ENCODE assay signal across 12 mouse cellular contexts in the genomic region with DNA sequence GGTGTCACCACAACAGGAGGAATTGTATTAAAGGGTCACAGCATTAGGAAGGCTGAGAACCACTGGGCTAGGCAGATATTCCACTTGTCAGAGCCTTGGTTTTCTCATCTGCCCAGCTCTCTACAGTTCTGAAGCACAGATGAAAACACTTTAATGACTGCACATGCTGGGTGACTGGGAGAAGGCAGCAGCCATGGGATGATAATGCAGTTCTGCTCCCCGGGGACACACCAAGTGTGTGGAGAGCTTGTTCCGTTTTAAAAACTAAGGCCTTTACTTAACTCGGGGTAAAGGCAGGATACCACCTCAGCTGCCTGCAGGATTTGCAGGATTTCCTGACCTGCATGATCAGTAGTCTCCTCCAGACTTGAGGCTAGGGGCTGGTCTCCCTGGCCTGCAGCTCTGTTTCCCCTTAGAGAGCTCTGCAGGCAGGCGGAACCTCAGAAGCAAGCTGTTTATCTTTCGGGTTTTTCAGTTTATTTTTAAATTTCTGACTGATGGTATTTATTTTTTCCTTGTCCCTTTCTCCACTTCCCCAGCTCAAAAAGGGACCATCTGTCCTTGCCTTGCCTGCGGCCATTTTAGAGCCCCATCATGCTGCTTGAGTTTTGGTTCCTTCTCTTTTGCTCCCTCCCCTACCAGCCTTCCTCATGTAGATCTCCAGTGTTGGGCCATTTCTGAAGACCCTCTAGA. TPM values are rescaled to one million over a fixed set of nuclear protein-coding genes. Genes with fewer than 3 reads are reported as not detected.
DNase-seq lines count a peak whose midpoint lies in the region; ATAC-seq and TF ChIP-seq lines count a peak whose summit lies in the region.
"Had no signal": no experiment of that assay in that cellular context is flagged by ENCODE, and none has a peak within 500 bp of the region (broad histone marks: within the 10 kb centered on the region; RNA-seq: fewer than 3 reads in every experiment).

No protein-coding gene starts in this region.

- TF ChIP-seq EP300 in liver, postnatal 0 days (IDR thresholded peaks at IDR 0.05; ENCODE audit: low read depth) = no peak

- no peak overlapping the region for H3K4me2 ChIP-seq in forebrain, embryonic 15.5 days (replicated peaks)
- H3K4me2 ChIP-seq in forebrain, embryonic 14.5 days (ENCODE audit: low read length) = no peak overlapping the region
- no peak overlapping the region for H3K4me2 ChIP-seq in limb, embryonic 11.5 days (ENCODE audit: low read depth, severe bottlenecking)
- H3K4me2 ChIP-seq in liver, postnatal 0 days (ENCODE audit: low read depth, low read length) = no peak overlapping the region

- H3K27ac ChIP-seq in forebrain, embryonic 15.5 days (replicated peaks) = peak overlapping the region; percentile 54; the same call in 1 of the 2 replicates
- no peak overlapping the region for H3K27ac ChIP-seq in forebrain, embryonic 14.5 days (ENCODE audit: low read depth, low read length)
- 0 out of 2 replicates have a peak overlapping the region, but pooled peaks have one; percentile 5 for H3K27ac ChIP-seq in limb, embryonic 11.5 days (replicated peaks; ENCODE audit: low read depth, low read length)
- H3K27ac ChIP-seq in limb, embryonic 10.5 days = no peak overlapping the region
- peak overlapping the region; percentile 17; the same call in 1 of the 2 replicates for H3K27ac ChIP-seq in liver, postnatal 0 days (ENCODE audit: low read depth)

- no peaks in the 10 kb centered on the region for H3K27me3 ChIP-seq in forebrain, embryonic 15.5 days
- no peaks in the 10 kb centered on the region for H3K27me3 ChIP-seq in forebrain, embryonic 14.5 days (replicated peaks; ENCODE audit: control insufficient read depth, insufficient read depth, low read length)
- H3K27me3 ChIP-seq in limb, embryonic 11.5 days (ENCODE audit: control insufficient read depth, insufficient read depth, low read length) = no peaks in the 10 kb centered on the region
- H3K27me3 ChIP-seq in limb, embryonic 10.5 days (ENCODE audit: low read depth, poor library complexity, severe bottlenecking) = no peaks in the 10 kb centered on the region
- H3K27me3 ChIP-seq in liver, postnatal 0 days (ENCODE audit: insufficient read depth, low read length) = no peaks in the 10 kb centered on the region

- H3K9ac ChIP-seq in forebrain, embryonic 15.5 days (replicated peaks) = no peak overlapping the region
- H3K9ac ChIP-seq in forebrain, embryonic 14.5 days (ENCODE audit: low read length) = no peak overlapping the region
- no peak overlapping the region for H3K9ac ChIP-seq in limb, embryonic 11.5 days (ENCODE audit: low read length)
- H3K9ac ChIP-seq in liver, postnatal 0 days (replicated peaks) = no peak overlapping the region

- peaks cover 35% of the 10 kb centered on the region for H3K4me1 ChIP-seq in forebrain, embryonic 15.5 days
- peaks cover 12% of the 10 kb centered on the region for H3K4me1 ChIP-seq in forebrain, embryonic 14.5 days (ENCODE audit: control insufficient read depth, insufficient read depth, low read length)
- peaks cover 8% of the 10 kb centered on the region for H3K4me1 ChIP-seq in limb, embryonic 11.5 days (ENCODE audit: control insufficient read depth, insufficient read depth, low read length)
- H3K4me1 ChIP-seq in limb, embryonic 10.5 days = peaks cover 42% of the 10 kb centered on the region
- peaks cover 54% of the 10 kb centered on the region for H3K4me1 ChIP-seq in liver, postnatal 0 days (ENCODE audit: insufficient read depth)

- H3K4me3 ChIP-seq in forebrain, embryonic 15.5 days = no peak overlapping the region
- H3K4me3 ChIP-seq in forebrain, embryonic 14.5 days (ENCODE audit: low read depth, low read length) = no peak overlapping the region
- no peak overlapping the region for H3K4me3 ChIP-seq in limb, embryonic 11.5 days (ENCODE audit: low read depth, low read length)
- no peak overlapping the region for H3K4me3 ChIP-seq in limb, embryonic 10.5 days
- H3K4me3 ChIP-seq in liver, postnatal 0 days (ENCODE audit: low read depth, low read length) = no peak overlapping the region

- no peak for ATAC-seq in forebrain, embryonic 15.5 days (replicated peaks)
- ATAC-seq in forebrain, embryonic 14.5 days = no peak
- no peak for ATAC-seq in limb, embryonic 11.5 days (ENCODE audit: insufficient number of reproducible peaks, low FRiP score, low TSS enrichment, low read depth)
- 0 out of 2 replicates have a peak, but pooled peaks have one; percentile 21 for ATAC-seq in granulocyte monocyte progenitor cell, adult 5-6 weeks (replicated peaks; ENCODE audit: poor library complexity, severe bottlenecking)
- no peak for ATAC-seq in liver, postnatal 0 days

- WGBS in forebrain, embryonic 15.5 days = 75% methylated on average over 6 of the region's 6 CpGs
- WGBS in forebrain, embryonic 14.5 days = 78% methylated on average over 6 of the region's 6 CpGs
- 66% methylated on average over 6 of the region's 6 CpGs for WGBS in limb, embryonic 11.5 days
- 78% methylated on average over 6 of the region's 6 CpGs for WGBS in limb, embryonic 10.5 days
- 36% methylated on average over 6 of the region's 6 CpGs for WGBS in liver, postnatal 0 days (ENCODE audit: insufficient replicate concordance)

- no peak for TF ChIP-seq CTCF in liver, postnatal 0 days (IDR thresholded peaks at IDR 0.05; ENCODE audit: low read depth)

- H3K36me3 ChIP-seq in forebrain, embryonic 15.5 days = no peaks in the 10 kb centered on the region
- no peaks in the 10 kb centered on the region for H3K36me3 ChIP-seq in forebrain, embryonic 14.5 days (ENCODE audit: control insufficient read depth, insufficient read depth, low read length)
- no peaks in the 10 kb centered on the region for H3K36me3 ChIP-seq in limb, embryonic 11.5 days (ENCODE audit: control insufficient read depth, insufficient read depth, low read length)
- peaks cover 10% of the 10 kb centered on the region for H3K36me3 ChIP-seq in limb, embryonic 10.5 days
- no peaks in the 10 kb centered on the region for H3K36me3 ChIP-seq in liver, postnatal 0 days (replicated peaks; ENCODE audit: insufficient read depth, low read length)

- H3K9me3 ChIP-seq in forebrain, embryonic 15.5 days = no peaks in the 10 kb centered on the region
- H3K9me3 ChIP-seq in forebrain, embryonic 14.5 days (replicated peaks; ENCODE audit: control insufficient read depth, low read length) = no peaks in the 10 kb centered on the region
- H3K9me3 ChIP-seq in limb, embryonic 11.5 days (ENCODE audit: control insufficient read depth, low read length) = no peaks in the 10 kb centered on the region
- H3K9me3 ChIP-seq in limb, embryonic 10.5 days (replicated peaks) = no peaks in the 10 kb centered on the region
- no peaks in the 10 kb centered on the region for H3K9me3 ChIP-seq in liver, postnatal 0 days (ENCODE audit: low read length)

- DNase-seq in forebrain, embryonic 14.5 days (ENCODE audit: low spot score) = no peak
- no peak for DNase-seq in limb, embryonic 11.5 days (ENCODE audit: low spot score)
- DNase-seq in limb, embryonic 10.5 days (ENCODE audit: low spot score) = no peak
- DNase-seq in liver, postnatal 0 days = no peak
- no peak for DNase-seq in cerebellum, adult 9-11 months
- DNase-seq in adrenal gland, postnatal 14 days = no peak
- DNase-seq: B cell, adult 2 months; gastrocnemius, postnatal 10 days; thymus, postnatal 14 days had no signal

RNA-seq across cellular contexts. Expression of a gene that starts 20.5 kb away (rescaled TPM):
- 14.3 and 15.6 TPM in 2 replicates for polyA plus RNA-seq in forebrain, embryonic 15.5 days (2015; fragmentation: Nextera tagmentation; extraction: Ambion mirVana)
- 10.4 and 13.6 TPM in 2 replicates for polyA plus RNA-seq in forebrain, embryonic 14.5 days (2014; fragmentation: Nextera tagmentation; extraction: Ambion mirVana)
- 21.2 and 22.7 TPM in 2 replicates for polyA plus RNA-seq in limb, embryonic 11.5 days (2014; fragmentation: Nextera tagmentation; extraction: Ambion mirVana)
- 15.1 and 17.2 TPM in 2 replicates for polyA plus RNA-seq in limb, embryonic 10.5 days (2016; fragmentation: Nextera tagmentation; extraction: Ambion mirVana)
- 25.0 and 36.1 TPM in 2 replicates for total RNA-seq in granulocyte monocyte progenitor cell, adult 5-6 weeks (2014; fragmentation: Nextera tagmentation)
- 11.2 and 13.3 TPM in 2 replicates for total RNA-seq in granulocyte monocyte progenitor cell, adult 5-6 weeks (2017)
- polyA plus RNA-seq in liver, postnatal 0 days (2015; fragmentation: Nextera tagmentation; extraction: Ambion mirVana) = 3.7 and 3.9 TPM in 2 replicates
- 52.5 and 58.5 TPM in 2 replicates for total RNA-seq in adrenal gland, postnatal 14 days (2021)

RNA-seq across cellular contexts. Expression of a gene that starts 32.5 kb away (rescaled TPM):
- not detected in 2 replicates for polyA plus RNA-seq in forebrain, embryonic 15.5 days (2015; fragmentation: Nextera tagmentation; extraction: Ambion mirVana)
- not detected in 2 replicates for polyA plus RNA-seq in forebrain, embryonic 14.5 days (2014; fragmentation: Nextera tagmentation; extraction: Ambion mirVana)
- polyA plus RNA-seq in limb, embryonic 11.5 days (2014; fragmentation: Nextera tagmentation; extraction: Ambion mirVana) = not detected in 2 replicates
- polyA plus RNA-seq in limb, embryonic 10.5 days (2016; fragmentation: Nextera tagmentation; extraction: Ambion mirVana) = not detected in 2 replicates
- 1.2 TPM in 1 of 2 replicates, not detected in the other for total RNA-seq in granulocyte monocyte progenitor cell, adult 5-6 weeks (2014; fragmentation: Nextera tagmentation)
- not detected in 2 replicates for total RNA-seq in granulocyte monocyte progenitor cell, adult 5-6 weeks (2017)
- not detected in 2 replicates for polyA plus RNA-seq in liver, postnatal 0 days (2015; fragmentation: Nextera tagmentation; extraction: Ambion mirVana)
- total RNA-seq in adrenal gland, postnatal 14 days (2021) = not detected in 2 replicates
- total RNA-seq: gastrocnemius, postnatal 10 days; liver, adult 2 months had no signal
- polyA plus RNA-seq: liver, adult 2 months had no signal

RNA-seq across cellular contexts. Expression of a gene that starts 35.8 kb away (rescaled TPM):
- polyA plus RNA-seq in forebrain, embryonic 15.5 days (2015; fragmentation: Nextera tagmentation; extraction: Ambion mirVana) = 0.34 TPM in 1 of 2 replicates, not detected in the other
- polyA plus RNA-seq in forebrain, embryonic 14.5 days (2014; fragmentation: Nextera tagmentation; extraction: Ambion mirVana) = not detected in 2 replicates
- not detected in 2 replicates for polyA plus RNA-seq in limb, embryonic 11.5 days (2014; fragmentation: Nextera tagmentation; extraction: Ambion mirVana)
- polyA plus RNA-seq in limb, embryonic 10.5 days (2016; fragmentation: Nextera tagmentation; extraction: Ambion mirVana) = not detected in 2 replicates
- not detected in 2 replicates for total RNA-seq in granulocyte monocyte progenitor cell, adult 5-6 weeks (2014; fragmentation: Nextera tagmentation)
- total RNA-seq in granulocyte monocyte progenitor cell, adult 5-6 weeks (2017) = 0.26 TPM in 1 of 2 replicates, not detected in the other
- polyA plus RNA-seq in liver, postnatal 0 days (2015; fragmentation: Nextera tagmentation; extraction: Ambion mirVana) = 0.19 TPM in 1 of 2 replicates, not detected in the other
- not detected in 2 replicates for total RNA-seq in adrenal gland, postnatal 14 days (2021)

RNA-seq across cellular contexts. Expression of a gene that starts 43.3 kb away (rescaled TPM):
- polyA plus RNA-seq in forebrain, embryonic 15.5 days (2015; fragmentation: Nextera tagmentation; extraction: Ambion mirVana) = 7.0 and 8.2 TPM in 2 replicates
- 4.8 and 5.8 TPM in 2 replicates for polyA plus RNA-seq in forebrain, embryonic 14.5 days (2014; fragmentation: Nextera tagmentation; extraction: Ambion mirVana)
- 2.4 and 3.9 TPM in 2 replicates for polyA plus RNA-seq in limb, embryonic 11.5 days (2014; fragmentation: Nextera tagmentation; extraction: Ambion mirVana)
- 1.4 and 2.0 TPM in 2 replicates for polyA plus RNA-seq in limb, embryonic 10.5 days (2016; fragmentation: Nextera tagmentation; extraction: Ambion mirVana)
- total RNA-seq in granulocyte monocyte progenitor cell, adult 5-6 weeks (2014; fragmentation: Nextera tagmentation) = 0.99 and 6.2 TPM in 2 replicates
- 0.10 and 0.26 TPM in 2 replicates for total RNA-seq in granulocyte monocyte progenitor cell, adult 5-6 weeks (2017)
- 1.6 and 1.8 TPM in 2 replicates for polyA plus RNA-seq in liver, postnatal 0 days (2015; fragmentation: Nextera tagmentation; extraction: Ambion mirVana)
- 8.5 and 10.9 TPM in 2 replicates for total RNA-seq in adrenal gland, postnatal 14 days (2021)

RNA-seq across cellular contexts. Expression of a gene that starts 50.4 kb away (rescaled TPM):
- polyA plus RNA-seq in forebrain, embryonic 15.5 days (2015; fragmentation: Nextera tagmentation; extraction: Ambion mirVana) = not detected in 2 replicates
- not detected in 2 replicates for polyA plus RNA-seq in forebrain, embryonic 14.5 days (2014; fragmentation: Nextera tagmentation; extraction: Ambion mirVana)
- polyA plus RNA-seq in limb, embryonic 11.5 days (2014; fragmentation: Nextera tagmentation; extraction: Ambion mirVana) = not detected in 2 replicates
- polyA plus RNA-seq in limb, embryonic 10.5 days (2016; fragmentation: Nextera tagmentation; extraction: Ambion mirVana) = not detected in 2 replicates
- not detected in 2 replicates for total RNA-seq in granulocyte monocyte progenitor cell, adult 5-6 weeks (2014; fragmentation: Nextera tagmentation)
- not detected in 2 replicates for total RNA-seq in granulocyte monocyte progenitor cell, adult 5-6 weeks (2017)
- not detected in 2 replicates for polyA plus RNA-seq in liver, postnatal 0 days (2015; fragmentation: Nextera tagmentation; extraction: Ambion mirVana)
- not detected in 2 replicates for total RNA-seq in adrenal gland, postnatal 14 days (2021)
- total RNA-seq: gastrocnemius, postnatal 10 days; liver, adult 2 months had no signal
- polyA plus RNA-seq: liver, adult 2 months had no signal

Comparison
In these comparisons a context has a peak if more than half of its experiments do, and no peak if none do; other contexts are left out.
1. H3K27ac ChIP-seq: peak in forebrain, embryonic 15.5 days (single experiment), limb, embryonic 11.5 days (single experiment) and liver, postnatal 0 days (single experiment); none in forebrain, embryonic 14.5 days (single experiment) and limb, embryonic 10.5 days (single experiment).